Mouse (Mus musculus): ENCODE results near the gene Adra1d.

Adra1d gene

GRCm38 (mm10) chr2:131538341-131538740 is 23.7 kb downstream of the Adra1d start:
- peak; percentile 57 to 65 for DNase-seq

DNA sequence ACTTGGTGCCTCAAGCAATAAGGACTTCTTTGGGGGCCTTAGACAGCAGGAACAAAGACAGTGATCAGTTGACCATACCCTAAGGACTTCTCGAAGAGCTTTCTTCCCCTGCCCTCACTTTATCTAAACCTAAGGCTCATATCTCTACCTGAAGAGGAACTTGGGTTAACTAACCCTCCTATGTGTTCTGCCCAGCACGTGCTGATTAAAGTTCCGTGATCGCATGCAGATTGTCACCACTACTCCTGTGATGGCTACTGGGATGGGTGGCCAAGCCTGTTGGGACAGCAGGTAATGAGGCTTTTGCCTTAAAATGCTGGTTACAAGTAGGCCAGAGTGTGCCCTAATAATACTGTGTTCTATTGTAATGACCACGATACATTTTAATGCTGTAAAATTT is 26.9 kb downstream of the Adra1d start:
- DNase-seq, result no peak

GRCm38 (mm10) chr2:131531271-131531670 is 30.8 kb downstream of the Adra1d start:
- no peak for DNase-seq

DNA sequence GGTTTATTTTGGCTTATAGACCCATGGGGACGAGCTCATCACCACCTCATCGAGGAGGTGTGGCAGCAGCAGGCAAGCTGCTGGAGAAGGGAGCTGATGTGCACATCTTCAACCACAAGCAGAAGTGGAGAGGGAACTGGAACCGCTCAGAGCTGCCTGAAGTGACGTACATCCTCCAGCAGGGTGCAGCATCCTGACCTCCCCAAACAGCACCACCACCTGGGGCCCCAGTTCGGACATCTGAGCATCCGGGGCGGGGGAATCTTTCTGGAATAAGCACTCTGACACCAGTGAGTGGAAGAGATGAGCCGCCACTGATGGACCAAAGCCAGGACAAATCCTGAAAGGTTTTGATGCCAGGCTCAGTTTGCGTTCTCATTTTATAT is 31.5 kb downstream of the Adra1d start:
- peak; percentile 60 to 74 for DNase-seq

DNA sequence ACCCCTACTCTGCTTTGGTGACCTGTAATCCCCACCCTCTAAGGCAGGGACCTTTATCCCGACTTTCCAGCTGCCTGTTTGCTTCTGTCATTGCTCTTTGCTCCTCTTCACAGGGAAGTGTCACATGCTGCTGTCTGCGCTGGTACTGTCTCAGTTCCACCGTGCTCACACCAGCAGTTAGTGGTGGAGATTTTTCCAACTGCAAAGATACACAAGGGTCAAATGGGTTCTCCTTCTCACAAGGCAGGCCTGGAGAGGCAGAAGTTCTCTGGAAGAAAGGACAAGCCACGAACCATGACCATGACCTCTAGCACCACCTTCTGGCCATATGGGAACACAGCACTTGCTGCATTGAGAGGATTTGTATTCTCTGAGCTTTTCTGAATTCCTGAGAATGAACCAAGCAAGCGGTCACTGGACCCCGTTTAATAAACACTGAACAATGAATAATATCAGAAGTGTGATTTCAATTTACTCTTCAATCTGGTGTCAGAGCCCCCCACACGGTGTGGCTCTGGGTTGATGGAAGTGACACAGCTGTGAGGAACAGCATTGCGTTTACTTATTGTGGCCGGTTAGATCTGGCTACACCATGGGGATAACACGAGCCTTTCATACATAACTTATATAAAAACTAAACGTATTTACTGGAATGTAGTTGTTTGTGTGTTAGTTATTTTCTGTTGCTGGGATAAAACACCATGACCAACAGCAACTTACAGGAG is 32.0 kb downstream of the Adra1d start:
- peak; percentile 41 to 70 for DNase-seq

GRCm38 (mm10) chr2:131527061-131527460 is 35.0 kb downstream of the Adra1d start:
- peak in 1 of 2 experiments; percentile 37 for DNase-seq

GRCm38 (mm10) chr2:131520743-131521142 is 41.3 kb downstream of the Adra1d start:
- DNase-seq, result no peak

GRCm38 (mm10) chr2:131518790-131519189 is 43.3 kb downstream of the Adra1d start:
- DNase-seq, result no peak

DNA sequence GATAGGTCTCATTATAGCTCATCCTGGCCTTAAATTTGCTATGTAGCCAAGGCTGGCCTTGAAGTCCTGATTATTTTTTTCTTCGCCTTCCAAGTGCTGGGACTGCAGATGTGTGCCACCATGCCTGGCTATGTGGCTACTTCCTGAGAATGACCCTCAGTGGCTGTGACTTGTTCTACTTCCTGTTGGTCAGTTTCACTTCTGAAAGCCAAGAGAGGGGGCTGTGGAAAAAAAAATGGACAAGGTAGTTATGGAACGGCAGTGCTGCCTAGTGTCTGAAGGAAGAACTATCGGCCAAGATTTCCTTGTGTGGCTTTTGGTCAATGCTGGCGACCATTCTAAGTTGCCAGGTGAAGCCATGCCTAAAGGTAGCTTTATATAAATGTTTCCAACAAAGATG is 44.5 kb downstream of the Adra1d start:
- DNase-seq, result no peak

GRCm38 (mm10) chr2:131514055-131514621 is 47.9 kb downstream of the Adra1d start:
- no peak for DNase-seq

- no peak for DNase-seq
Measured at GRCm38 (mm10) chr2:131513477-131513876, 48.6 kb downstream of the Adra1d start.

DNA sequence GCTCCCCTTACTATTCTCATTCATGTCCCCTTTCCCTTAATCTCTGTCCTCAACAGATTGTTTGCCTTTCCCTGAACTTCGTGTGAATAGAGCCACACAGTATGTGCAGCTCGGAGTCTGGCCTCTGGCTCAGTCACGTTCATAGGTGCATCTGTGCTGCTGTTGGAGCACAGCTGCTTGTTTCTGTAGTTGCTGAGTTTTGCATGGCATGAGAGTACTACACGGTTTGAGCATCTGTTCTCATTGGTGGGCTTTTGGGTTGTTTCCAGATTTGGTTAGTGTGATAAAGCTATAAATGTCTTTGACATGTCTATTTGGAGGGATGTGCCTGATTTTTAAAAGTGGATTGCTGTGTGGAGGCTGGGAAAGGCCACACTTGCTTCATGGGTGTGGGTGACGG is 51.6 kb downstream of the Adra1d start:
- no peak for DNase-seq

GRCm38 (mm10) chr2:131509671-131510313 is 52.3 kb downstream of the Adra1d start:
- peak; percentile 79 to 88 for DNase-seq

- no peak for DNase-seq
Measured at GRCm38 (mm10) chr2:131508501-131508900, 53.6 kb downstream of the Adra1d start.

DNA sequence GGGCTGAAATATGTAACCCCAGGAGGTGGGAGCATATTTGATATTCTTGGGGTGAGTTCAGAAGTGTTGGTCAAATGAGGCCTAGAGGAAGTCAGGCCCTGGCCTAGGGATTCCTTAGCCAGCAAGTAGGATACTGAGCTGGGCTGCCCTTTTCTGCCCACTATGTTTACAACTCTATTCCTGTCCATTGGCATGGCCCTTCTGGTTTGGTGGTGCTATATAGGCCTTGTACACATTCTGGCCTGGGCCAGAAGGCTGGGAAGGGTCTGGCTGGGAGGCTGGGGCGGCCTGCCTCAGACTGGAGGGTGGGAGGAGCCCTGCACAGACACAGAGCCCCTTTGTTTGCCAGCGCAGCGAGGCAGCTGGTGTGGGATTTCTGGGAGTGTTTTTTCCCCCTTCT is 55.7 kb downstream of the Adra1d start:
- no peak for DNase-seq

DNA sequence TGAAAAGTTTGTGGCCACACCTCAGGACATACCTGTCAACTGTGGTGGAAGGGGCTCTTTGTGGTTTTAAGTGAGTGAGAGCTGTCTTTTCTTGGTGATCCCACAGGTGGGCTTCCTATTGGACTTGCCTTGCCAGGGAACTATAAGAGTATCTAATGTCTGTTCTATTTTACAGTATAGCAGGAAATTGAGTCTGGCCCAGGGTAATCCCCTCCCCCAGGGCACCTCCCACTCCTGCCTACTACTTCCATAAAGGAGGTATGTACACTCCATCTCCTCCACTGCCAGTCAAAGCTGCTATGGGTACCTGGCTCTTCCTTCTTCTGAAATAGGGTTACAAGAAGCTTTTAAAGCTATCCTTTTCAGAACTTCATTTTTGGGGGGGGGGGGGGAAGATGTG is 56.7 kb downstream of the Adra1d start:
- DNase-seq, result no peak

DNA sequence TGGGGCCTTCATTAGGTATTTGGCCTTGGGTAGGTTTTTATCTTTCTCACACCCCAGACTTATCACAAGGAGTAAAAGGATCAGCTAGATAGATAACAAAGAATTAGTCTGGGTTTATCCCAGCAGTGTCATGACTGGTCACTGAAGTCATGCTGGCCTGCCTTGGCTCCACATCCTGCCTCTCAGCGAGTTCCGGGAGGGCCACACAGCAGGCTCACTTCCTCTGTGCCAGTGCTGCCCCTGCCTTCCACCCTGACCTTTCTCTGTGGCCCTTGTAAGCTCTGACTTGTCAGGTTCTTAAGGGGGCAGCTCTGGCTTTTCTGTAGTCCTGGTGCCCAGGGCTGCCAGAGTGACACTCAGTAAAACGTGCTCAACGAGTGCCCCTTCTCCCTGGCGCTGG is 59.5 kb downstream of the Adra1d start:
- DNase-seq, result no peak

DNA sequence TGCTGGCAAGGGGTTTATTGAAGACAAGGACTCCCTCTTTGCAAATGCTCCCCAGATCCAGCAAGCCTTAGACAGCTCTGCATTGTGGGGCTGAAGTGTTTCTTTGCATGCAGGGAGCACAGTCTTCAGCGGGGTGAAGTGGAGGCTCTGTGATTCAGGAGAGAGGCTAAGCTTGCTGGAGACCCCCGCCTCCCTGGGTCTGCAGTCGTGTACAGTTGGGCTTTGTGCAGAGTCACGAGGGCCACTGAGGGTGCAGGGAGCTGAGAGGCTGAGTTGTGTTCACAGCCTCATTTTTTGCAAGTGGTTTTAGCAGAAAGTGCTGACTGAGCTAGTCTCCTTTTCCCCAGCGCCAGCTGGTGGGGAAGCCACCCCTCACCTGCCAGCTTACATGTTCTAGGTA is 60.2 kb downstream of the Adra1d start:
- DNase-seq, result no peak

DNA sequence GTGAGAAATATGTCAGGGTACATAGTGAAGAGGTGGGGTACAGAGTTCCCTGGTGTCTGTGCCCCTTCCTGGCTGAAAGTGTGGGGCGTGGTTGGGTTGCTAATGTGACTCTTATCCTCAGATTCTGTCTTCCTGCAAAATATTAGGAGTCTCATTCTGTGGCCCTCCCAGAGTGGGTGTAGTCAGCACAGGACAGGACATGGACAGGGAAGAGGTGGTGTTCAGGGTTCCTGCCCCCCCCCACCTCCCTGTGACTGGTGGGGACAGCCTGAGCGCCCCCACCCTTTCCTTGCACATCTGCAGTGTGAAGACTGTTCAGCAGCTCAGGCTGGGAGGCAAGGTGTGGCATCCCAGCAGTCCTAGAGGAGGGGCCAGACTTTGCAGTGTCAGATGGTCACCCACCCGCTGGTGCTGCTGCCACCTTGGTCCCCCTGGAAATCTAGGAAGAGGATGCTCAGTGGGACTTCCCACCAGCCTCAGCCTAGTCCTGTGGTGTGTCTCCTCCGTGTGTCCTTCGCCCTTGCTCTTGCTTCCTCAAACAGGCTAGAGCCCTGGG is 62.7 kb downstream of the Adra1d start:
- no peak for DNase-seq

DNA sequence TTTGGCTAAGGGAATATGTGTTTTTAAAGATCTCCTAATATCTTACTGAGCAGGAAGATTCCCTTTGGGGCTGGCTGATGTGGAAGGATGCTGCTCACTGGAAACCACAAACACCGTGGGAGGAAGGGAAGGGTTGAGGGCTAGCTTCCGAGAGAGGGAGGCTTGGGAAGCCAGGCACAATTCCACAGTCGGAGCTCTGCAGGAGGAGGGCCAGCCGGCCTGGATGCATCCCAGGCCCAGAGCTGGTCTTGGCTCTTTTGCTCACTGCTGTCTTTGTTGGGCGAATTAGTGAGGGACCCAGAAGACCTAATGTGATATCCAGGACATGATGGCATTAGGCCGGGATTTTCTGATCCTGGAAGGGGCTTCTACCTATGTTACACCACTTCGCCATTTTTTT is 63.9 kb downstream of the Adra1d start:
- no peak for DNase-seq

GRCm38 (mm10) chr2:131497224-131497856 is 64.7 kb downstream of the Adra1d start:
- DNase-seq, result no peak

- DNase-seq, result no peak
Measured at GRCm38 (mm10) chr2:131496125-131496820, 65.8 kb downstream of the Adra1d start.
